Mouse (Mus musculus) myocyte (in vitro differentiated cells): ENCODE results near the gene Snf8. TPM values are rescaled to one million over a fixed set of nuclear protein-coding genes. Genes with fewer than 3 reads are reported as not detected.

ENCODE experiments used
- H3K27me3 ChIP-seq: one replicate; pipeline ENCODE4 v1.6.1; 2011; ENCODE audit not compliant: control insufficient read depth, insufficient read depth, insufficient read length
- H3K36me3 ChIP-seq: one replicate; pipeline ENCODE4 v1.6.1; 2011; ENCODE audit not compliant: control insufficient read depth, insufficient read depth
- H3K4me2 ChIP-seq: one replicate; pipeline ENCODE4 v1.6.1; 2011; ENCODE audit warnings: low read depth, control low read depth
- H3K4me3 ChIP-seq: one replicate; pipeline ENCODE4 v1.5.1; 2011; ENCODE audit warnings: mild to moderate bottlenecking, control low read depth, moderate library complexity
- H3K79me2 ChIP-seq: one replicate; pipeline ENCODE4 v1.6.1; 2011; ENCODE audit not compliant: control insufficient read depth, insufficient read depth
- H3ac ChIP-seq: one replicate; pipeline ENCODE4 v1.6.1; 2011; ENCODE audit not compliant: control insufficient read depth, insufficient read length
- CEBPB ChIP-seq: IDR thresholded peaks from 2 replicates; pipeline ENCODE4 v1.6.1; 2011; ENCODE audit warnings: mild to moderate bottlenecking, moderate library complexity; ENCODE audit not compliant: poor library complexity, insufficient read depth, severe bottlenecking
- E2F4 ChIP-seq: IDR thresholded peaks from one replicate; pipeline ENCODE4 v1.6.1; 2011; ENCODE audit warnings: mild to moderate bottlenecking, control low read depth, moderate library complexity; ENCODE audit not compliant: insufficient read depth
- MAX ChIP-seq: IDR thresholded peaks from one replicate; pipeline ENCODE4 v1.6.1; 2011; ENCODE audit warnings: low read depth, mild to moderate bottlenecking, control low read depth
- MYOD1 ChIP-seq, 3 experiments: IDR thresholded peaks; one replicate each; pipeline ENCODE4 v1.6.1; 2011; ENCODE audit warnings: control low read depth in 2 of 3, low read depth in 2 of 3, mild to moderate bottlenecking in 2 of 3, moderate library complexity in 1 of 3; ENCODE audit not compliant: insufficient read length in 2 of 3, control insufficient read depth in 1 of 3
- MYOG ChIP-seq, 3 experiments: IDR thresholded peaks; one replicate each; pipeline ENCODE4 v1.6.1; 2011; ENCODE audit warnings: control low read depth in 2 of 3, low read depth in 2 of 3, mild to moderate bottlenecking in 2 of 3; ENCODE audit not compliant: insufficient read length in 2 of 3, control insufficient read depth in 1 of 3, insufficient read depth in 1 of 3
- POLR2A ChIP-seq: IDR thresholded peaks from one replicate; pipeline ENCODE4 v1.6.1; 2011; ENCODE audit warnings: low read depth, mild to moderate bottlenecking, control low read depth, moderate library complexity; ENCODE audit not compliant: insufficient read length
- POLR2AphosphoS2 ChIP-seq: IDR thresholded peaks from one replicate; pipeline ENCODE4 v1.6.1; 2011; ENCODE audit warnings: low read depth, control low read depth; ENCODE audit not compliant: insufficient read length
- REST ChIP-seq: IDR thresholded peaks from one replicate; pipeline ENCODE4 v1.6.1; 2011; ENCODE audit warnings: mild to moderate bottlenecking, control low read depth, moderate library complexity; ENCODE audit not compliant: insufficient read depth, insufficient read length
- SRF ChIP-seq: IDR thresholded peaks from one replicate; pipeline ENCODE4 v1.6.1; 2011; ENCODE audit warnings: low read depth; ENCODE audit not compliant: control insufficient read depth, insufficient read length
- TCF12 ChIP-seq: IDR thresholded peaks from one replicate; pipeline ENCODE4 v1.6.1; 2011; ENCODE audit warnings: mild to moderate bottlenecking, control low read depth; ENCODE audit not compliant: poor library complexity, insufficient read depth, severe bottlenecking
- TCF3 ChIP-seq: IDR thresholded peaks from one replicate; pipeline ENCODE4 v1.6.1; 2011; ENCODE audit warnings: low read depth, control low read depth; ENCODE audit not compliant: insufficient read length
- USF1 ChIP-seq: IDR thresholded peaks from one replicate; pipeline ENCODE4 v1.6.1; 2011; ENCODE audit warnings: low read depth, mild to moderate bottlenecking, control low read depth, moderate library complexity
- polyA plus RNA-seq: library from polyadenylated mRNA; unstranded; fragments of >200 nt; fragmentation: generic; extraction: Trizol; gene quantifications from one replicate; pipeline ENCODE4 v1.2.1, GENCODE M21; 2012; ENCODE audit warnings: missing spikeins

Gene Snf8
- polyA plus RNA-seq, 1 experiment = 112 TPM

- Histone ChIP-seq H3K4me3 (no peak overlapping the region), H3K27me3 (peaks cover 9% of the 10 kb centered on the region), H3ac (no peak overlapping the region), H3K79me2 (peaks cover 13% of the 10 kb centered on the region), H3K36me3 (no peaks in the 10 kb centered on the region), H3K4me2 (no peak overlapping the region)
- TF ChIP-seq POLR2AphosphoS2 = no peak
- TF ChIP-seq CEBPB = no peak
- no peak for TF ChIP-seq MYOD1 (IDR thresholded peaks at IDR 0.05; ENCODE audit: control insufficient read depth in 1 of 3, insufficient read length in 2 of 3, low read depth in 2 of 3)
- no peak for TF ChIP-seq MAX
- TF ChIP-seq TCF12 = no peak
- no peak for TF ChIP-seq REST
- no peak for TF ChIP-seq SRF
- TF ChIP-seq USF1 = no peak
- TF ChIP-seq POLR2A = no peak
- no peak for TF ChIP-seq E2F4
- no peak for TF ChIP-seq TCF3
- no peak for TF ChIP-seq MYOG (IDR thresholded peaks at IDR 0.05; ENCODE audit: control insufficient read depth in 1 of 3, insufficient read depth in 1 of 3, insufficient read length in 2 of 3, low read depth in 2 of 3)
Measured at GRCm38 (mm10) chr11:96033264-96033663, 1.4 kb upstream of the Snf8 start.

GRCm38 (mm10) chr11:96034116-96034515 is 569 bp upstream of the Snf8 start:
- TF ChIP-seq SRF = no peak
- TF ChIP-seq CEBPB = peak; percentile 37; the same call in 1 of the 2 replicates
- Histone ChIP-seq H3K36me3 (no peaks in the 10 kb centered on the region), H3K27me3 (peaks cover 7% of the 10 kb centered on the region), H3ac (no peak overlapping the region), H3K79me2 (peaks cover 13% of the 10 kb centered on the region), H3K4me2 (peak overlapping the region; percentile 92), H3K4me3 (peak overlapping the region; percentile 74)

GRCm38 (mm10) chr11:96035133-96035532 is 448 bp downstream of the Snf8 start:
- Histone ChIP-seq H3K4me3 (peak overlapping the region; percentile 74), H3K27me3 (no peaks in the 10 kb centered on the region), H3ac (peak overlapping the region; percentile 17), H3K79me2 (peaks cover 13% of the 10 kb centered on the region), H3K36me3 (no peaks in the 10 kb centered on the region), H3K4me2 (peak overlapping the region; percentile 75)
- TF ChIP-seq TCF12 (no peak), USF1 (no peak), CEBPB (no peak), TCF3 (no peak), POLR2AphosphoS2 (no peak), E2F4 (no peak), POLR2A (no peak), REST (no peak), MYOD1 (IDR thresholded peaks at IDR 0.05; ENCODE audit: control insufficient read depth in 1 of 3, insufficient read length in 2 of 3, low read depth in 2 of 3) (no peak), SRF (no peak), MAX (no peak), MYOG (IDR thresholded peaks at IDR 0.05; ENCODE audit: control insufficient read depth in 1 of 3, insufficient read depth in 1 of 3, insufficient read length in 2 of 3, low read depth in 2 of 3) (no peak)

- Histone ChIP-seq H3K36me3 (peaks cover 5% of the 10 kb centered on the region), H3K4me3 (no peak overlapping the region), H3K27me3 (no peaks in the 10 kb centered on the region), H3K79me2 (peaks cover 13% of the 10 kb centered on the region), H3K4me2 (no peak overlapping the region), H3ac (no peak overlapping the region)
- TF ChIP-seq POLR2A (no peak), TCF3 (no peak), MAX (no peak), USF1 (no peak), SRF (no peak), MYOD1 (IDR thresholded peaks at IDR 0.05; ENCODE audit: control insufficient read depth in 1 of 3, insufficient read length in 2 of 3, low read depth in 2 of 3) (no peak)
Measured at GRCm38 (mm10) chr11:96037499-96037898, 2.8 kb downstream of the Snf8 start.

- Histone ChIP-seq H3K79me2 (peaks cover 13% of the 10 kb centered on the region), H3K4me2 (no peak overlapping the region), H3K4me3 (no peak overlapping the region), H3K36me3 (peaks cover 10% of the 10 kb centered on the region), H3ac (no peak overlapping the region), H3K27me3 (no peaks in the 10 kb centered on the region)
- TF ChIP-seq REST (no peak), TCF3 (no peak)
Measured at GRCm38 (mm10) chr11:96038560-96038959, 3.9 kb downstream of the Snf8 start.
